Mouse (Mus musculus) ES-E14 (cell line): ENCODE data around the gene Adgre1. TPM values are rescaled to one million over a fixed set of nuclear protein-coding genes. Genes with fewer than 3 reads are reported as not detected.

Source experiments
- DNase-seq: peaks from one replicate; pipeline ENCODE4 v3.0.0-alpha.2; 2013; ENCODE audit warnings: low read depth, low spot score
- H3K27ac ChIP-seq: 2 replicates; pipeline ENCODE4 v1.5.1; 2012; ENCODE audit warnings: low read depth, mild to moderate bottlenecking, low read length, moderate library complexity, mixed read lengths; ENCODE audit not compliant: poor library complexity, insufficient read depth, severe bottlenecking
- H3K36me3 ChIP-seq: 2 replicates; pipeline ENCODE4 v1.6.1; 2012; ENCODE audit warnings: mild to moderate bottlenecking, low read length, moderate library complexity, mixed read lengths; ENCODE audit not compliant: control insufficient read depth, poor library complexity, insufficient read depth, severe bottlenecking
- H3K4me1 ChIP-seq, 2 experiments: fragments of 150-350 bp in 1 of 2; sonication (generic) in 1 of 2; 2 replicates each; pipeline ENCODE4 v1.6.1; 2012; ENCODE audit warnings: low read length in 2 of 2, mild to moderate bottlenecking in 1 of 2, mixed read lengths in 1 of 2; ENCODE audit not compliant: control insufficient read depth in 2 of 2, insufficient read depth in 2 of 2, poor library complexity in 1 of 2
- H3K4me3 ChIP-seq, 2 experiments: fragments of 150-350 bp in 1 of 2; sonication (generic) in 1 of 2; 2 replicates each; pipeline ENCODE4 v1.5.1; 2012; ENCODE audit warnings: low read length in 2 of 2, low read depth in 1 of 2, mild to moderate bottlenecking in 1 of 2, mixed read lengths in 1 of 2; ENCODE audit not compliant: insufficient read depth in 1 of 2, poor library complexity in 1 of 2, severe bottlenecking in 1 of 2
- H3K9ac ChIP-seq: 2 replicates; pipeline ENCODE4 v1.6.1; 2012; ENCODE audit warnings: low read depth, mild to moderate bottlenecking, low read length, mixed read lengths; ENCODE audit not compliant: poor library complexity, insufficient read depth, severe bottlenecking
- H3K9me3 ChIP-seq: fragments of 150-350 bp; sonication (generic); 2 replicates; pipeline ENCODE4 v1.6.1; 2012; ENCODE audit warnings: low read depth, mild to moderate bottlenecking, low read length; ENCODE audit not compliant: control insufficient read depth, insufficient read depth
- CHD2 ChIP-seq: IDR thresholded peaks from 2 replicates; pipeline ENCODE4 v1.6.1; 2014; ENCODE audit warnings: mild to moderate bottlenecking, low read depth, low read length, inconsistent platforms
- HCFC1 ChIP-seq: IDR thresholded peaks from 2 replicates; pipeline ENCODE4 v1.6.1; 2012; ENCODE audit warnings: low read length, inconsistent platforms, borderline replicate concordance; ENCODE audit not compliant: insufficient read depth
- MAFK ChIP-seq: IDR thresholded peaks from 2 replicates; pipeline ENCODE4 v1.6.1; 2014; ENCODE audit warnings: mild to moderate bottlenecking, low read depth, low read length, inconsistent platforms; ENCODE audit not compliant: insufficient read depth
- ZC3H11A ChIP-seq: IDR thresholded peaks from 2 replicates; pipeline ENCODE4 v1.6.1; 2012; ENCODE audit warnings: low read depth, mild to moderate bottlenecking, inconsistent platforms, low read length, borderline replicate concordance
- ZNF384 ChIP-seq: IDR thresholded peaks from 2 replicates; pipeline ENCODE4 v1.6.1; 2012; ENCODE audit warnings: low read depth, low read length, inconsistent platforms
- in situ Hi-C, 2 experiments: fragments of 600-800 bp; cut with MboI; formaldehyde crosslinking; loops; one replicate each; pipeline ENCODE4 v1.15.1; 2025; ENCODE audit warnings: low sequenced_read_pairs in 2 of 2, inconsistent platforms in 1 of 2; ENCODE audit not compliant: unreplicated experiment in 2 of 2
- total RNA-seq: library from RNA; depleted of rRNA; stranded (reverse); fragments of 300-350 nt; gene quantifications from 2 replicates; pipeline ENCODE4 v1.2.3, GENCODE M21; 2012

Gene Adgre1
- total RNA-seq, 1 experiment: 0.22 TPM

GRCm38 (mm10) chr17:57335673-57336303, 22.7 kb upstream of the Adgre1 start:
- Histone ChIP-seq H3K4me1 (peaks cover 0 to 5% of the 10 kb centered on the region in 2 experiments; a peak in 1 of 4 replicates), H3K4me3 (no peak overlapping the region), H3K27ac (no peak overlapping the region), H3K36me3 (no peaks in the 10 kb centered on the region), H3K9me3 (no peaks in the 10 kb centered on the region), H3K9ac (no peak overlapping the region)
- no peak for TF ChIP-seq MAFK
- TF ChIP-seq CHD2: no peak
- TF ChIP-seq HCFC1: no peak
- TF ChIP-seq ZNF384: 0 out of 2 replicates have a peak, but pooled peaks have one; percentile 27
- TF ChIP-seq ZC3H11A: peak; percentile 97; the same call in 1 of the 2 replicates
- DNase-seq: peak; percentile 85
- in situ Hi-C loops: loop anchor here in 1 of 2 experiments (10.0 kb wide), 3 partner anchors 121 to 281 kb away; partner anchors contain the start of genes Crb3 and Slc25a23

DNA sequence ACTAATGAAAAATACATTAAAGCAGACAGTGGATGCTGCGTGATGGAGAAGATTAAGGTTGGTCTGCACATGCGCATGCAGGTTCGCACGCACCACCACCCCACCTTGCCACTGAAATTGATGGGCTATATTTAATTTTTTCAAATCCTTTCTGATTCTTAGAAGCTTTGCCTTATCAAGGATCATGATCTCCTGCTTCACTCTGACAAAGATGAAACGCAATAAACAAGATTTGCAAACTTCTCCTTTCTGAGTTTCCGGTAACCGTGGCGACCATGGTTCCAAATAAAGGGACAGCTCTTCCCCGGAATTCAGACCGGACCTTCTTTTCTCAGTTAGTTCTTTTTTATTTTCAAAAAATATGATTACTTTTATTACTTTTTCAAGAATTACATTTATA, 20.5 kb upstream of the Adgre1 start:
- Histone ChIP-seq H3K36me3 (no peaks in the 10 kb centered on the region), H3K4me3 (no peak overlapping the region), H3K4me1 (peaks cover 0 to 2% of the 10 kb centered on the region in 2 experiments; a peak in 1 of 4 replicates), H3K27ac (no peak overlapping the region), H3K9ac (no peak overlapping the region), H3K9me3 (no peaks in the 10 kb centered on the region)
- DNase-seq: no peak
- TF ChIP-seq MAFK (no peak), ZC3H11A (no peak), CHD2 (no peak), ZNF384 (no peak), HCFC1 (no peak)
- in situ Hi-C loops: loop anchor here in 1 of 2 experiments (10.0 kb wide), 3 partner anchors 123 to 283 kb away; partner anchors contain the start of genes Crb3 and Slc25a23

- no peak overlapping the region for H3K9ac ChIP-seq
- TF ChIP-seq ZNF384: no peak
- TF ChIP-seq CHD2: no peak
- TF ChIP-seq HCFC1: no peak
- no peak for TF ChIP-seq ZC3H11A
- no peak for TF ChIP-seq MAFK
- peaks cover 0 to 2% of the 10 kb centered on the region in 2 experiments; a peak in 1 of 4 replicates for H3K4me1 ChIP-seq
- no peak overlapping the region for H3K27ac ChIP-seq
- in situ Hi-C loops: loop anchor here in 1 of 2 experiments (10.0 kb wide), 3 partner anchors 124 to 284 kb away; partner anchors contain the start of genes Crb3 and Slc25a23
- DNase-seq: no peak
- H3K4me3 ChIP-seq: no peak overlapping the region
- no peaks in the 10 kb centered on the region for H3K9me3 ChIP-seq
- H3K36me3 ChIP-seq: no peaks in the 10 kb centered on the region
Measured at GRCm38 (mm10) chr17:57339298-57339697, 19.2 kb upstream of the Adgre1 start.

GRCm38 (mm10) chr17:57341568-57341967, 16.9 kb upstream of the Adgre1 start:
- in situ Hi-C loops: no loop called here
- no peaks in the 10 kb centered on the region for H3K36me3 ChIP-seq
- H3K9ac ChIP-seq: no peak overlapping the region
- H3K4me3 ChIP-seq: no peak overlapping the region
- no peak overlapping the region for H3K27ac ChIP-seq
- no peaks in the 10 kb centered on the region for H3K4me1 ChIP-seq
- no peak for DNase-seq
- no peak for TF ChIP-seq ZC3H11A
- TF ChIP-seq CHD2: no peak
- no peak for TF ChIP-seq MAFK
- H3K9me3 ChIP-seq: no peaks in the 10 kb centered on the region
